13 mouse cellular contexts compared by ENCODE assay signal in genomic region chr6:141226851-141227657, GRCm38 (mm10). TPM values are rescaled to one million over a fixed set of nuclear protein-coding genes. Genes with fewer than 3 reads are reported as not detected.
DNase-seq lines count a peak whose midpoint lies in the region; ATAC-seq and TF ChIP-seq lines count a peak whose summit lies in the region.
"Had no signal": no experiment of that assay in that cellular context is flagged by ENCODE, and none has a peak within 500 bp of the region (broad histone marks: within the 10 kb centered on the region; RNA-seq: fewer than 3 reads in every experiment).

No protein-coding gene starts in this region.

- H3K27ac ChIP-seq in gastrocnemius, adult 2 months, result peak overlapping the region; percentile 35
- no peak overlapping the region for H3K27ac ChIP-seq in liver, adult 2 months (replicated peaks; ENCODE audit: insufficient read depth, low read depth, low read length)
- H3K27ac ChIP-seq in liver, postnatal 0 days (ENCODE audit: low read depth), result no peak overlapping the region
- H3K27ac ChIP-seq in embryonic facial prominence, embryonic 15.5 days (replicated peaks), result 0 out of 2 replicates have a peak overlapping the region, but pooled peaks have one; percentile 0
- H3K27ac ChIP-seq: liver, embryonic 13.5 days had no signal

- intact Hi-C loops in gastrocnemius, adult 2 months (cut with DNase I), result no loop called here

- H3K4me3 ChIP-seq in gastrocnemius, adult 2 months, result peak overlapping the region; percentile 39
- no peak overlapping the region for H3K4me3 ChIP-seq in liver, adult 2 months (ENCODE audit: insufficient read depth, low read depth, low read length)
- no peak overlapping the region for H3K4me3 ChIP-seq in liver, postnatal 0 days (ENCODE audit: low read depth, low read length)
- no peak overlapping the region for H3K4me3 ChIP-seq in embryonic facial prominence, embryonic 15.5 days (replicated peaks)
- H3K4me3 ChIP-seq: liver, embryonic 13.5 days had no signal

- peak; percentile 54 for DNase-seq in gastrocnemius, adult 2 months
- DNase-seq in gastrocnemius, postnatal 25 days, result no peak
- peak; percentile 23 for DNase-seq in liver, adult 2 months (ENCODE audit: extremely low read depth, low read depth, low spot score)
- DNase-seq in liver, postnatal 0 days, result no peak
- DNase-seq in kidney, postnatal 4 days, result peak; percentile 51 to 65
- no peak for DNase-seq in layer of hippocampus, postnatal 25 days (ENCODE audit: extremely low spot score in 1 of 2, low spot score in 1 of 2)
- DNase-seq: cerebellum, adult 8-10 months; liver, embryonic 13.5 days; thymus, postnatal 36 days had no signal

- no peak overlapping the region for H3K4me2 ChIP-seq in liver, postnatal 0 days (ENCODE audit: low read depth, low read length)
- H3K4me2 ChIP-seq in embryonic facial prominence, embryonic 15.5 days (replicated peaks), result no peak overlapping the region
- H3K4me2 ChIP-seq: liver, embryonic 13.5 days had no signal

- no peak for TF ChIP-seq POLR2A in liver, adult 2 months (IDR thresholded peaks at IDR 0.05; ENCODE audit: extremely low read depth, insufficient read depth, low read length)

- H3K4me1 ChIP-seq in liver, adult 2 months (ENCODE audit: control insufficient read depth, insufficient read depth, low read length), result peaks cover 4% of the 10 kb centered on the region
- no peaks in the 10 kb centered on the region for H3K4me1 ChIP-seq in liver, postnatal 0 days (ENCODE audit: insufficient read depth)
- no peaks in the 10 kb centered on the region for H3K4me1 ChIP-seq in embryonic facial prominence, embryonic 15.5 days
- H3K4me1 ChIP-seq: liver, embryonic 13.5 days had no signal

- no peak for TF ChIP-seq EP300 in liver, postnatal 0 days (IDR thresholded peaks at IDR 0.05; ENCODE audit: low read depth)

- no peak for TF ChIP-seq CTCF in gastrocnemius, adult 2 months (IDR thresholded peaks at IDR 0.05)
- TF ChIP-seq CTCF in liver, adult 2 months (IDR thresholded peaks at IDR 0.05; ENCODE audit: low read depth, low read length), result no peak
- TF ChIP-seq CTCF in liver, postnatal 0 days (IDR thresholded peaks at IDR 0.05; ENCODE audit: low read depth), result no peak

- H3K9ac ChIP-seq in liver, adult 2 months (ENCODE audit: low read depth, low read length), result no peak overlapping the region
- H3K9ac ChIP-seq in liver, postnatal 0 days (replicated peaks), result no peak overlapping the region
- H3K9ac ChIP-seq in embryonic facial prominence, embryonic 15.5 days, result no peak overlapping the region
- H3K9ac ChIP-seq: liver, embryonic 13.5 days had no signal

- no peak for ATAC-seq in liver, postnatal 0 days
- ATAC-seq in embryonic facial prominence, embryonic 15.5 days (ENCODE audit: insufficient number of reproducible peaks, low FRiP score, low TSS enrichment, low read depth), result no peak
- ATAC-seq: intestine, postnatal 0 days; midbrain, embryonic 16.5 days had no signal

- H3K9me3 ChIP-seq in liver, postnatal 0 days (ENCODE audit: low read length), result no peaks in the 10 kb centered on the region
- H3K9me3 ChIP-seq in embryonic facial prominence, embryonic 15.5 days (replicated peaks), result no peaks in the 10 kb centered on the region
- H3K9me3 ChIP-seq: liver, embryonic 13.5 days had no signal

- no peaks in the 10 kb centered on the region for H3K36me3 ChIP-seq in liver, adult 2 months (ENCODE audit: control insufficient read depth, insufficient read depth, low read length)
- no peaks in the 10 kb centered on the region for H3K36me3 ChIP-seq in liver, postnatal 0 days (replicated peaks; ENCODE audit: insufficient read depth, low read length)
- H3K36me3 ChIP-seq in embryonic facial prominence, embryonic 15.5 days, result no peaks in the 10 kb centered on the region
- H3K36me3 ChIP-seq: liver, embryonic 13.5 days had no signal

- no peaks in the 10 kb centered on the region for H3K27me3 ChIP-seq in liver, adult 2 months (ENCODE audit: control insufficient read depth, insufficient read depth, low read length)
- H3K27me3 ChIP-seq in liver, postnatal 0 days (ENCODE audit: insufficient read depth, low read length), result no peaks in the 10 kb centered on the region
- no peaks in the 10 kb centered on the region for H3K27me3 ChIP-seq in embryonic facial prominence, embryonic 15.5 days
- H3K27me3 ChIP-seq: liver, embryonic 13.5 days had no signal

- WGBS in liver, adult 2 months, result 77% methylated on average over 15 of the region's 15 CpGs
- WGBS in liver, postnatal 0 days (ENCODE audit: insufficient replicate concordance), result 72% methylated on average over 15 of the region's 15 CpGs
- WGBS in embryonic facial prominence, embryonic 15.5 days, result 59% methylated on average over 15 of the region's 15 CpGs

- no peaks in the 10 kb centered on the region for H3K79me2 ChIP-seq in liver, adult 2 months (ENCODE audit: control insufficient read depth, insufficient read depth, low read length)

RNA-seq across cellular contexts. Expression of gene Pde3a, which starts 22.0 kb away (rescaled TPM):
- total RNA-seq in gastrocnemius, adult 2 months (2021), result 1 to 10 TPM; 2.8 to 3.5 TPM
- total RNA-seq in gastrocnemius, postnatal 25 days (2021), result 1 to 10 TPM; 3.0 to 4.3 TPM
- total RNA-seq in liver, adult 2 months (2014; rRNA removed), result 1.1 and 1.7 TPM in 2 replicates
- polyA plus RNA-seq in liver, adult 2 months (2012; rRNA removed), result 0.44 and 0.62 TPM in 2 replicates
- 1.3 TPM in 2 replicates for polyA plus RNA-seq in liver, postnatal 0 days (2015; fragmentation: Nextera tagmentation; extraction: Ambion mirVana)
- 5.8 and 6.2 TPM in 2 replicates for polyA plus RNA-seq in embryonic facial prominence, embryonic 15.5 days (2015; fragmentation: Nextera tagmentation; extraction: Ambion mirVana)
- 1 to 10 TPM; 2.2 to 3.0 TPM for total RNA-seq in layer of hippocampus, postnatal 25 days (2021)
- total RNA-seq: hematopoietic stem cell, adult 5-6 weeks had no signal

Comparison
In these comparisons a context has a peak if more than half of its experiments do, and no peak if none do; other contexts are left out.
1. DNase-seq: peak in gastrocnemius, adult 2 months (single experiment), liver, adult 2 months (single experiment) and kidney, postnatal 4 days (2 of 2); none in gastrocnemius, postnatal 25 days (single experiment), liver, postnatal 0 days (single experiment) and layer of hippocampus, postnatal 25 days (0 of 2).
2. H3K27ac ChIP-seq: peak in gastrocnemius, adult 2 months (single experiment) and embryonic facial prominence, embryonic 15.5 days (single experiment); none in liver, adult 2 months (single experiment) and liver, postnatal 0 days (single experiment).